Mouse (Mus musculus) testis, postnatal 10 days (tissue): ENCODE results near the gene Gm20388.
"Not testable (repeated sequence)": the region's sequence is repeated elsewhere in the genome, so short reads cannot be mapped to it uniquely, and the experiment has no call there.

Source experiments
- DNase-seq: peaks from one replicate; pipeline ENCODE4 v3.0.0; 2021; ENCODE audit warnings: low spot score

Gm20388 gene

GRCm38 (mm10) chr8:123134149-123134713, 3223.6 kb downstream of the Gm20388 start:
- DNase-seq: no peak

- DNase-seq: no peak
Measured at GRCm38 (mm10) chr8:123135406-123135805, 3224.8 kb downstream of the Gm20388 start.

- no peak for DNase-seq
Measured at GRCm38 (mm10) chr8:123135806-123136205, 3225.2 kb downstream of the Gm20388 start.

DNA sequence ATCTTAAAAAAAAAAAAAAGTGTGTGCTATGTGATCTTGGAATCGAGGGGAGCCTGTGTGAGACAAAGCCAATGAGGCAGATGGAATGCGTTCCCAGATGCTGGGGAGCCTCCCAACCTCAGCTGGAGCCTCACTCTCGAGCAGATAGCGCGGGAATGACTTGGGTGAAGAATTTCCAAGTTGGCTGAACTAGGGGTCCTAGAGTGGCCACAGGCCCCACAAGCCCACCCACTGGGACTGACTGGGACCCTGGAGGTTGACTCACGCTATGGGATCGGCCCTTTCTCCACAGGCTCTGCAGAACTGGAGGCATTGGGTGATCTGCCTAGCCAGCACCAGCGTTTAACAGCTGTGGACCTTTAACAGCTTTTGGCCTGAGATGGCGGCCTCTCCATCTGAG, 3225.6 kb downstream of the Gm20388 start:
- no peak for DNase-seq

DNA sequence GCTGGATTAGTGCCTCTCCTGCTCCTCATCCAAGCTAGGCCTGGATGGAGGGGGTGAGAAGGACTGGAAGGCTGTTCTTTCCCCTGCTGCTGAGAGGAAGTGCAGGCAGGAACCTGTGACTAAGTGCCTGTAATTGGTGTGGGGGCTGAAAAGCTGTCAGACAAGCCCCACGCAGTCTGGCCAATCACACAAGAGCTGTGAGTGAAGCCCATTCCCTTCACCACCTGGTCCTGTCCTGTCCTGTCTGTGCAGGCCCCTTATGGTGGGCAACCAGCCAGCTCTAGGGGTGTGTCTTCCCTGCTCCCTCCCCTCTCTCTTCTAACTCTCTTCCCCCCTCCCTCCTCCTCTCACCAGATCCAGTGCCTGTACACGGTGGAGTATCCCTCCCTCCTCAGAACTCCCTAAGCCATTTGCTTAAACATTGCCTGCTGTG, 3227.0 kb downstream of the Gm20388 start:
- DNase-seq: peak; percentile 80

GRCm38 (mm10) chr8:123138741-123139140, 3228.1 kb downstream of the Gm20388 start:
- DNase-seq: no peak

- DNase-seq: peak; percentile 79
Measured at GRCm38 (mm10) chr8:123141741-123142462, 3231.3 kb downstream of the Gm20388 start.

DNA sequence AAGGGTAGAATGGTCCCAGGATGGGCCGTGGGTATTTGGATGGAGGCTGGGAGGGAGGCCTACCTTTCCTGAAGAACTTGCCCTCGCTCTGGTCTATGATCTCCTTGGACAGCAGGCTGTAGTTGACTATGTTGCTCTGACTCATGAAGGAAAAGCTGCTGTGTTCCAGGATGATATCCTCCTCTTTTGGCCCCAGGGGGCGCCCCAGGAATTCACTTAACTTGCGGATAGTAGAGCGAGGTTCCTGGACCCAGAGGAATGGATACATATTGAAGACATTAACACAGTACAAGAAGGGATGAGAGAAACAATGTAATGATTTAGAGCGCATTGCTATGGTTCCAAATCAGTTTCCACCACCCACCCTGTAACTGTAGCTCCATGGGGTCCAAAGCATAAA, 3234.6 kb downstream of the Gm20388 start:
- peak; percentile 77 for DNase-seq

GRCm38 (mm10) chr8:123146390-123146789, 3235.7 kb downstream of the Gm20388 start:
- no peak for DNase-seq

GRCm38 (mm10) chr8:123150737-123151171, 3240.1 kb downstream of the Gm20388 start:
- DNase-seq: no peak

DNA sequence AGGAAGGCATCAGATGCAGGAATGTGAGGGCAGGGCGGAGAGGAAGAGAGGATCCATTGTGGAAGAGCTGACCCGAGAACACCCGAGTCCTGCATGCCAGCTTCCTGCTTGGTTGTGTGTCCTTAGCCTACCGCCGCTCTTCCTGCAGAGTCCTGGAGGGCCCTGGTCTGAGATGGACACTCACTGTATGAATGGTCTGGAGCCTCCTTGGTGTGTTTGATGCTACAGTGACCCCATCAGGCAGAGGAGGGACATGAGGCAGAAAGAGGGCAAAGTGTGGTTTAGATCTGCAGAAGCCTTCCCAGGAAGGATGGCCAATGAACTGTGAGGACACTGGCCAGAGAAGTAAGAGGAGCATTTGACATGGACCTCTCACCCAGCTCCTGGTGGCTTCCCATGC, 3244.5 kb downstream of the Gm20388 start:
- no peak for DNase-seq

DNA sequence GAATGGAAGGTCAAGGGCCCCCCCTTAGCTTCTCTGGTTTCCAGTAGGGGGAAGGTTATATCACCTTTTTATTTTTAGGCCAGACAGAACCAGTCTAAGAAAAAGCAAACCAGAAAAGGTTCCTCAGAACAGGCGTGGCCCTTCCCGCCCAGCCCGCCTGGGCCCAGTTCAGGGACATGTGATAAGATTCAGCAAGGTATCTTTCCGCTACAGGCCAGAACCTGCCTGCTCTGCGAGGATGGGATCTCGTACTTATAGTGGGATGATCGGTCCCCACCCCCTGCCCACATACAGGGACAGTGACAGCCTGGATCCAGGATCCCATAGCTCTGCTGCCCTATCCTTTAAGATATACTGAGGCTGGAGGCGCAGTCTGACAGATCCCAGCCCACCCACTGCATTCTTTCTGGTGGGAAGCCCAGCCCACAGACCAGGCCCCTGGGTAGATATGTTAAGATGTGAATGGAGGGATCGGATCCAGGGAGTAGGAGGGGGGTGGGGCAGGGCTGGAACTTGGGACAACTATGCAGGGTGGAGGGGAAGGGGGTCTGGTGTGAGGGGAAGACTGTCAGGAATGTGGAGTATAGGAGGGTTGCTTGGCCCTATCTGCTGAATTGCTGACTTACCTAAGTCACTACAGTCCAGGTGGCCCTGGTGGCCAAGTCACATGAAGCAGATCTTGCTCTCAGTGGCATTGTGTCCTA, 3245.6 kb downstream of the Gm20388 start:
- DNase-seq: no peak

- DNase-seq: no peak
Measured at GRCm38 (mm10) chr8:123157888-123158465, 3247.3 kb downstream of the Gm20388 start, which contains the start of gene Sult5a1. Gene Sult5a1 (minus strand): TSS chr8:123158315.

DNA sequence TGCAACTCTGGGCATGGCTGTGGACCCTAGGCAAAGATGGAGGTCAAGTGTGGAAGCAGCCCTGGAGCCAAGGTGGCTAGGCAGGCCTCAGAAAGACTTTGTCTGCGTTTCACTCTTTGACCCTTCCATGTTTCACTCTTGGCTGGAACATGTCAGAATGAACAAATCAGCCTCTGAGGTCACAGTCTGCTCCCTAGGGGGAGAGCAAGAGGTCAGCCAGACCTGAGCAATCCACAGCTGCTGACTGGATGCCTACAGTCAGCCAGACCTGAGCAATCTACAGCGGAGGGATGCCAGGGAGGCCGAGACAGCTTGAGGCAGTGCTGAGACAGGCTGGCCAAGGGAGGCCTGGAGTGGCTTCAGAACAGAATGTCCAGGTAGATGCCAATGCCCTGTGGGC, 3270.8 kb downstream of the Gm20388 start:
- DNase-seq: peak; percentile 73

GRCm38 (mm10) chr8:123185566-123186409, 3275.1 kb downstream of the Gm20388 start, which contains the start of gene Dpep1:
Gene Dpep1 (plus strand): TSS chr8:123186242.
- peak; percentile 58 for DNase-seq

DNA sequence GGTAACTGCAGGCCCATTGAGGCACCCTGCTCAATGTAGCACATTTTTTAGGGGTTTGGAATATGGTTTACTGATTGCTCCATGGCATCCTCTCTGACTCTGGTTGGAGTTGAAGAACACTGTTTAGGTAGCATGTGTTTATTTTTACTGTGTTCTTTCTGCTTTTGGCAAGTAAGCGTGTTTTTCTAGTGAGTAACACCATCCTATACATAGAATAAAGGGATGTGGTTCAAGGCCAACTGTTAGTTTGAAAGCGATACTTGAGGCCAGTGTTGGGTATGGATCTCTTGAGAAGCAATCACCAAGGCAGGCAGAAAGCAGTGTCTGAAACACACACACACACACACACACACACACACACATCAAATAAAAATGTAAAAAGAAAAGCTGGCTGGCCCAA, 3277.4 kb downstream of the Gm20388 start:
- DNase-seq: no peak

GRCm38 (mm10) chr8:123188841-123189240, 3278.2 kb downstream of the Gm20388 start:
- no peak for DNase-seq

GRCm38 (mm10) chr8:123190678-123191077, 3280.0 kb downstream of the Gm20388 start:
- DNase-seq: peak; percentile 92

- no peak for DNase-seq
Measured at GRCm38 (mm10) chr8:123191908-123192307, 3281.3 kb downstream of the Gm20388 start.

DNA sequence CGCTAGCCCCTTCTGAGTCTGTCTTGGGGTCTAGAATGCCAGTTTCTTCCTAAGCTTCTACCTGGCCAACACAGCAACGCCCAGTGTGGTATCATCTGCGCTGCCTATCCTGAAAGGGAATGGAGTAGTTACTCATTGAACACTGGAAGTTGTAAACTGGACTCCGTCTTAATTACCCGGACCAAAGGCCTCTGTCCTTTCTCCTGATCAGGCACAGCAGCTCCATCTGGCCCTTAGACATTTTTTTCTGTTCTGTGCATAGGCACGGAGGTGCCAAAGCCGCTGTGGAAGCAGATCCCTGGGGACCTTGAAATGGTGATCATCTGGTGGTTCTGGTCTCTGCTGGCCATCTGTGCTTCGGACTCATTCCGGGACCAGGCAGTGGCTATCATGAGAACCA, 3283.1 kb downstream of the Gm20388 start:
- DNase-seq: no peak

GRCm38 (mm10) chr8:123197016-123197415, 3286.4 kb downstream of the Gm20388 start:
- DNase-seq: not testable (repeated sequence)

DNA sequence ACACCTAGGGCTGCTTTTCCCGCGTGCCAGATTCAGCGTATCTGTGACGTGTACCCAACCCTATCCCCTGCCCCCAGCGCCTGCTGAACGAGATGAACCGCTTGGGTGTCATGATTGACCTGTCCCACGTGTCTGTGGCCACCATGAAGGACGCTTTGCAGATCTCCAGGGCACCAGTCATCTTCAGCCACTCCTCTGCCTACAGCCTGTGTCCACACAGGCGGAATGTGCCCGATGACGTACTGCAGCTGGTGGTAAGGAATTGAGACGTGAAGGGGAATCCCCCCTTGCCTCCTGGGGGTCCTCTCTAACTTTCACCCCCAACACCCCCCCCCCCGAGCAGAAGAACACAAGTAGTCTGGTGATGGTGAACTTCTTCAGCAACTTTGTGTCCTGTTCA, 3289.2 kb downstream of the Gm20388 start:
- DNase-seq: no peak
